ENCODE assay signal across 10 mouse cellular contexts in genomic region chr13:36367712-36368491, GRCm38 (mm10).
DNase-seq lines count a peak whose midpoint lies in the region; ATAC-seq lines count a peak whose summit lies in the region.
"Had no signal": no experiment of that assay in that cellular context is flagged by ENCODE, and none has a peak within 500 bp of the region (broad histone marks: within the 10 kb centered on the region; RNA-seq: fewer than 3 reads in every experiment).

No protein-coding gene starts in this region.

- H3K27ac ChIP-seq in forebrain, embryonic 12.5 days, result 0 out of 2 replicates have a peak overlapping the region, but pooled peaks have one; percentile 5
- no peak overlapping the region for H3K27ac ChIP-seq in forebrain, embryonic 13.5 days
- H3K27ac ChIP-seq in midbrain, embryonic 13.5 days, result peak overlapping the region; percentile 2; the same call in 1 of the 2 replicates
- H3K27ac ChIP-seq in midbrain, embryonic 14.5 days (replicated peaks; ENCODE audit: low read depth, low read length), result no peak overlapping the region
- H3K27ac ChIP-seq: liver, embryonic 13.5 days had no signal

- no peaks in the 10 kb centered on the region for H3K9me3 ChIP-seq in forebrain, embryonic 12.5 days
- no peaks in the 10 kb centered on the region for H3K9me3 ChIP-seq in forebrain, embryonic 13.5 days (replicated peaks)
- H3K9me3 ChIP-seq in midbrain, embryonic 13.5 days, result no peaks in the 10 kb centered on the region
- no peaks in the 10 kb centered on the region for H3K9me3 ChIP-seq in midbrain, embryonic 14.5 days (ENCODE audit: control insufficient read depth, low read length)
- H3K9me3 ChIP-seq: liver, embryonic 13.5 days had no signal

- ATAC-seq in forebrain, embryonic 12.5 days (ENCODE audit: low FRiP score), result no peak
- ATAC-seq in forebrain, embryonic 13.5 days, result no peak
- ATAC-seq in midbrain, embryonic 13.5 days, result no peak
- no peak for ATAC-seq in midbrain, embryonic 14.5 days (ENCODE audit: low FRiP score, low TSS enrichment)

- no peak overlapping the region for H3K4me2 ChIP-seq in forebrain, embryonic 12.5 days
- no peak overlapping the region for H3K4me2 ChIP-seq in forebrain, embryonic 13.5 days
- H3K4me2 ChIP-seq in midbrain, embryonic 13.5 days (replicated peaks), result no peak overlapping the region
- H3K4me2 ChIP-seq in midbrain, embryonic 14.5 days (ENCODE audit: low read length), result no peak overlapping the region
- H3K4me2 ChIP-seq: hindbrain, embryonic 14.5 days; liver, embryonic 13.5 days had no signal

- peaks cover 10% of the 10 kb centered on the region; the same call in 1 of the 2 replicates for H3K4me1 ChIP-seq in forebrain, embryonic 12.5 days
- H3K4me1 ChIP-seq in forebrain, embryonic 13.5 days, result peaks cover 15% of the 10 kb centered on the region
- peaks cover 8% of the 10 kb centered on the region; the same call in 1 of the 2 replicates for H3K4me1 ChIP-seq in midbrain, embryonic 13.5 days (replicated peaks)
- H3K4me1 ChIP-seq in midbrain, embryonic 14.5 days (ENCODE audit: control insufficient read depth, insufficient read depth, low read length), result no peaks in the 10 kb centered on the region
- H3K4me1 ChIP-seq: liver, embryonic 13.5 days had no signal

- H3K27me3 ChIP-seq in forebrain, embryonic 12.5 days, result no peaks in the 10 kb centered on the region
- H3K27me3 ChIP-seq in forebrain, embryonic 13.5 days, result no peaks in the 10 kb centered on the region
- H3K27me3 ChIP-seq in midbrain, embryonic 13.5 days, result no peaks in the 10 kb centered on the region
- H3K27me3 ChIP-seq in midbrain, embryonic 14.5 days (ENCODE audit: control insufficient read depth, insufficient read depth, low read length), result no peaks in the 10 kb centered on the region
- H3K27me3 ChIP-seq: liver, embryonic 13.5 days had no signal

- H3K9ac ChIP-seq in forebrain, embryonic 12.5 days, result no peak overlapping the region
- no peak overlapping the region for H3K9ac ChIP-seq in forebrain, embryonic 13.5 days
- no peak overlapping the region for H3K9ac ChIP-seq in midbrain, embryonic 13.5 days (replicated peaks)
- H3K9ac ChIP-seq in midbrain, embryonic 14.5 days (replicated peaks; ENCODE audit: low read length), result no peak overlapping the region
- H3K9ac ChIP-seq: hindbrain, embryonic 14.5 days; liver, embryonic 13.5 days had no signal

- no peak overlapping the region for H3K4me3 ChIP-seq in forebrain, embryonic 12.5 days (replicated peaks)
- no peak overlapping the region for H3K4me3 ChIP-seq in forebrain, embryonic 13.5 days
- H3K4me3 ChIP-seq in midbrain, embryonic 13.5 days (replicated peaks), result no peak overlapping the region
- no peak overlapping the region for H3K4me3 ChIP-seq in midbrain, embryonic 14.5 days (replicated peaks; ENCODE audit: low read depth, low read length)
- H3K4me3 ChIP-seq: liver, embryonic 13.5 days had no signal

- H3K36me3 ChIP-seq in forebrain, embryonic 12.5 days (replicated peaks), result no peaks in the 10 kb centered on the region
- H3K36me3 ChIP-seq in forebrain, embryonic 13.5 days (ENCODE audit: poor library complexity, severe bottlenecking), result no peaks in the 10 kb centered on the region
- no peaks in the 10 kb centered on the region for H3K36me3 ChIP-seq in midbrain, embryonic 13.5 days
- H3K36me3 ChIP-seq in midbrain, embryonic 14.5 days (ENCODE audit: control insufficient read depth, insufficient read depth, low read length), result no peaks in the 10 kb centered on the region
- H3K36me3 ChIP-seq: liver, embryonic 13.5 days had no signal

- DNase-seq in midbrain, embryonic 14.5 days, result no peak
- DNase-seq in layer of hippocampus, adult 9-11 months, result peak; percentile 63
- peak; percentile 56 for DNase-seq in thymus, postnatal 0 days (ENCODE audit: low spot score)
- no peak for DNase-seq in gastrocnemius, adult 18-20 months (ENCODE audit: low spot score)
- DNase-seq in ovary, postnatal 14 days (ENCODE audit: low spot score), result no peak
- DNase-seq: liver, embryonic 13.5 days had no signal

Comparison
In these comparisons a context has a peak if more than half of its experiments do, and no peak if none do; other contexts are left out.
1. H3K27ac ChIP-seq: peak in forebrain, embryonic 12.5 days (single experiment) and midbrain, embryonic 13.5 days (single experiment); none in forebrain, embryonic 13.5 days (single experiment) and midbrain, embryonic 14.5 days (single experiment).
2. DNase-seq: peak in layer of hippocampus, adult 9-11 months (single experiment) and thymus, postnatal 0 days (single experiment); none in midbrain, embryonic 14.5 days (single experiment), gastrocnemius, adult 18-20 months (single experiment) and ovary, postnatal 14 days (single experiment).